8 mouse cellular contexts compared by ENCODE assay signal in the genomic region with DNA sequence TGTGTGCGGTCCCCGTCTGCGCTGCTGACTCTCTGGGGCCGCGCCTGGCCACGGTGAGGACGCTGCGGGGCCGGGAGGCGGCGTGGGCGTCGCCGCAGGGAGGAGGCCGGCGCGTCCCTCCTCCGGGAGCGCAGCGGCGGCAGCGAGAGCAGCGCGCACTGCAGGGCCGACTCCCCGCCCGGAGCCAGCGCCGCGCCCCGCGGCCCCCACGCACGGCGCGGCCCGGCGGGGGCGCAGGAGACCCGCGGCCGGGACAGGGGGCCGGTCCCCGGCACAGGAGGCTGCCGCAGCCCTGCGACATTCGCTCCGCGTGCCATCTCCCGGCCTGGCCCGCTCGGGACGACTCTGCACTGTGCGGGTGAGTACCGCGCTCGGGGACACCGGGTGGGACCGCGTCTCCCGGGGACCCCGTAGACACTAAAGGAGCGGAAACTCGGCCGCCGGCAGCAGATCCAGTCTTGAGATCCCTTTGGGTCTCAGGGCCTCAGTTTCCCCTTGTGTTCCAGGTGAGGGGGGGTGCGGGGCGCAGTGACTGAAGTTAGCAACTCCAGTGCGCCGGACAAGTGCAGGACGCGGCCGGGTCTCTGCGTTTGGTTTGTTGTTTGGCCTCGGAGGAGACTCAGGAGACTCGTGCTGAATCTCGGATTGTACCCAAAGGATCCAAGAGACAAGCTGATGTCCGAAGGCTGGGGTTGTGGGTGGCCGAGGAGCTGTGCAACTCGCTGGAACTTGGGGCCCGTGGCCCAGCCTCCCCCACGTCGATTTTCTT. TPM values are rescaled to one million over a fixed set of nuclear protein-coding genes. Genes with fewer than 3 reads are reported as not detected.
DNase-seq lines count a peak whose midpoint lies in the region; ATAC-seq lines count a peak whose summit lies in the region.

TSS of gene Eya2 (plus strand) at position 126 of the 769 bp plus-strand sequence.

- H3K4me2 ChIP-seq in intestine, embryonic 15.5 days (replicated peaks), result peak within 1 kb of the TSS; percentile 93
- H3K4me2 ChIP-seq in neural tube, embryonic 14.5 days (ENCODE audit: low read depth, low read length), result peak within 1 kb of the TSS; percentile 94

- WGBS in intestine, embryonic 15.5 days, result under 1% methylated on average over 83 of the region's 83 CpGs
- under 1% methylated on average over 61 of the region's 83 CpGs for WGBS in neural tube, embryonic 14.5 days

- no peaks in the 10 kb centered on the region for H3K9me3 ChIP-seq in intestine, embryonic 15.5 days
- H3K9me3 ChIP-seq in neural tube, embryonic 14.5 days (ENCODE audit: control insufficient read depth, low read length), result no peaks in the 10 kb centered on the region

- H3K4me1 ChIP-seq in intestine, embryonic 15.5 days (replicated peaks), result peaks cover 7% of the 10 kb centered on the region
- H3K4me1 ChIP-seq in neural tube, embryonic 14.5 days (ENCODE audit: control insufficient read depth, insufficient read depth, low read length), result peaks cover 7% of the 10 kb centered on the region

- peaks cover 35% of the 10 kb centered on the region for H3K27me3 ChIP-seq in intestine, embryonic 15.5 days (replicated peaks)
- no peaks in the 10 kb centered on the region for H3K27me3 ChIP-seq in neural tube, embryonic 14.5 days (ENCODE audit: control insufficient read depth, insufficient read depth, low read length)

- no peaks in the 10 kb centered on the region for H3K36me3 ChIP-seq in intestine, embryonic 15.5 days
- H3K36me3 ChIP-seq in neural tube, embryonic 14.5 days (ENCODE audit: control insufficient read depth, insufficient read depth, low read length), result no peaks in the 10 kb centered on the region

- H3K9ac ChIP-seq in intestine, embryonic 15.5 days, result peak within 1 kb of the TSS; percentile 23; the same call in 1 of the 2 replicates
- H3K9ac ChIP-seq in neural tube, embryonic 14.5 days (replicated peaks; ENCODE audit: low read depth, low read length), result peak within 1 kb of the TSS; percentile 75

- DNase-seq in frontal cortex, adult 2 months (ENCODE audit: extremely low spot score in 1 of 2, low spot score in 1 of 2), result no peak
- DNase-seq in frontal cortex, postnatal 25 days (ENCODE audit: low spot score in 2 of 2), result no peak
- no peak for DNase-seq in urinary bladder, adult 2 months (ENCODE audit: low spot score)
- no peak for DNase-seq in urinary bladder, postnatal 25 days (ENCODE audit: low spot score)
- DNase-seq in T-cell, adult 2 months (ENCODE audit: low spot score), result no peak
- no peak for DNase-seq in cerebellum, postnatal 36 days

- ATAC-seq in intestine, embryonic 15.5 days, result peak; percentile 25; the same call in 1 of the 2 replicates
- peak; percentile 81 for ATAC-seq in neural tube, embryonic 14.5 days (ENCODE audit: low read depth)

- H3K27ac ChIP-seq in intestine, embryonic 15.5 days, result no peak within 1 kb of the TSS
- H3K27ac ChIP-seq in neural tube, embryonic 14.5 days (ENCODE audit: low read depth, low read length), result peak within 1 kb of the TSS; percentile 48

- H3K4me3 ChIP-seq in intestine, embryonic 15.5 days (replicated peaks), result peak within 1 kb of the TSS; percentile 51
- peak within 1 kb of the TSS; percentile 60 for H3K4me3 ChIP-seq in neural tube, embryonic 14.5 days (ENCODE audit: low read depth, low read length)

RNA-seq across cellular contexts. Expression of gene Eya2, which starts in this region (rescaled TPM):
- 11.9 and 17.1 TPM in 2 replicates for polyA plus RNA-seq in frontal cortex, adult 2 months (2012; rRNA removed)
- 12.4 and 14.9 TPM in 2 replicates for polyA plus RNA-seq in urinary bladder, adult 2 months (2012; rRNA removed)
- 0.84 and 1.3 TPM in 2 replicates for polyA plus RNA-seq in intestine, embryonic 15.5 days (2015; fragmentation: Nextera tagmentation; extraction: Ambion mirVana)
- polyA plus RNA-seq in neural tube, embryonic 14.5 days (2014; fragmentation: Nextera tagmentation; extraction: Ambion mirVana), result 4.7 and 6.9 TPM in 2 replicates
